In the genomic region with DNA sequence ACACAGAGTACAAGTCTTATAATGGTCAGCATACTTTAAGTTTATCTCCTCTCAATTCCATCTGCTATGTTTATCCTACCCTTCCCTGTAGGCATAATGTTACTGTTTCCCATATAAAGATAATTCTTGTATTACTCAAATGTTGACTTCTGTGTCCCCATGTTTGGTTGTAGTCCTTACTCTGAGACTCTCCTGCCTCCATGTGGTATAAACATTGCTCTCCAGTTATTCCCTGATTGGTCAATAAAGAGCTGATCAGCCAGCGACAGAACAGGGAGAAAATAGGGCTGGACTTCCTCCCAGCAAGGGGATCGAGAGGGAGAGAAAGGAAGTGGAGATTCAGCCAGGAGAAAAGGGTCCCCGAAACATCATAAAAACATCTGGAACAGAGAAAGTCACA, we compare ENCODE assay signal across 20 mouse cellular contexts.
"Had no signal": no experiment of that assay in that cellular context is flagged by ENCODE, and none has a peak within 500 bp of the region (broad histone marks: within the 10 kb centered on the region; RNA-seq: fewer than 3 reads in every experiment).

No protein-coding gene starts in this region.

- H3K4me1 ChIP-seq: liver, embryonic 13.5 days; neural tube, embryonic 12.5 days; neural tube, embryonic 15.5 days had no signal

- H3K4me3 ChIP-seq: left cerebral cortex, adult 2 months; liver, embryonic 13.5 days; megakaryocyte, embryonic 14.5 days; midbrain, embryonic 10.5 days; neural tube, embryonic 12.5 days; neural tube, embryonic 15.5 days had no signal

- H3K36me3 ChIP-seq: liver, embryonic 13.5 days; midbrain, embryonic 10.5 days; neural tube, embryonic 12.5 days; neural tube, embryonic 15.5 days had no signal

- H3K27me3 ChIP-seq: liver, embryonic 13.5 days; megakaryocyte, embryonic 14.5 days; neural tube, embryonic 12.5 days; neural tube, embryonic 15.5 days had no signal

- DNase-seq: kidney, adult 18-20 months; kidney, adult 9 months; kidney, postnatal 14 days; kidney, postnatal 4 days; layer of hippocampus, adult 9-11 months; layer of hippocampus, postnatal 36 days; liver, embryonic 13.5 days; lung, embryonic 14.5 days; lung, postnatal 10 days; lung, postnatal 36 days; midbrain, embryonic 14.5 days; right cerebral cortex, adult 18-20 months; right cerebral cortex, postnatal 14 days; right cerebral cortex, postnatal 4 days; thymus, postnatal 25 days had no signal

- H3K9me3 ChIP-seq: liver, embryonic 13.5 days; neural tube, embryonic 12.5 days; neural tube, embryonic 15.5 days had no signal

- H3K4me2 ChIP-seq: liver, embryonic 13.5 days; lung, embryonic 14.5 days; neural tube, embryonic 12.5 days; neural tube, embryonic 15.5 days had no signal

- H3K9ac ChIP-seq: liver, embryonic 13.5 days; lung, embryonic 14.5 days; neural tube, embryonic 12.5 days; neural tube, embryonic 15.5 days had no signal

- H3K27ac ChIP-seq: left cerebral cortex, adult 2 months; liver, embryonic 13.5 days; midbrain, embryonic 10.5 days; neural tube, embryonic 12.5 days; neural tube, embryonic 15.5 days had no signal
